Mouse (Mus musculus): ENCODE results near the gene Tead1. TPM values are rescaled to one million over a fixed set of nuclear protein-coding genes. Genes with fewer than 3 reads are reported as not detected.

Tead1 gene
- total and polyA plus RNA-seq, 2 experiments from 2014 or later, result 20.8 to 63.9 TPM

DNA sequence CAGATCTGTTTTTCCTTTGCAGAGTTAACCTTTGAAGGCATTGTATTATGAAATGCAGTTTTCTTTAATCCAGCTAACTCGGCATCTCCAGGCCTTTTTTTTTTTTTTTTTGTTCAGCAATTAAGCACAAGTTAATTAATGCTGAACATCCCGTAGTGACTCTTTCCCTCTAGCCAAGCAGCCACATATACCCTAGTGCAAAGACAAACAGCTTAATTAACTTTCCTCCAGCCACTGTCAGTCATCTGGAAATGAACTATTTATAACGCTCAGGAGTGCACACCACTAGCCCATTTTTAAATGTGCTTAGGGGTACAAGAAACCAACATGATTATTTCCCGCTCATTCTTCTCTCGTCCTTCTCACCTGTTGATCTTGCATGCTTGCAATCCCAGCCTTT is 136.9 kb downstream of the Tead1 start:
- Histone ChIP-seq H3K36me3 (replicated peaks; ENCODE audit: control insufficient read depth, insufficient read depth, low read length) (no peaks in the 10 kb centered on the region), H3K4me1 (ENCODE audit: control insufficient read depth, insufficient read depth) (peaks cover 9% of the 10 kb centered on the region), H3K27ac (ENCODE audit: low read depth) (no peak overlapping the region), H3K4me3 (ENCODE audit: low read depth, low read length) (no peak overlapping the region), H3K9ac (replicated peaks; ENCODE audit: low read depth, low read length) (no peak overlapping the region), H3K27me3 (ENCODE audit: control insufficient read depth, insufficient read depth, low read length) (no peaks in the 10 kb centered on the region), H3K4me2 (ENCODE audit: low read depth, low read length) (no peak overlapping the region), H3K9me3 (replicated peaks; ENCODE audit: control insufficient read depth, low read length) (no peaks in the 10 kb centered on the region)
- WGBS, result 52% methylated on average over 5 of the region's 5 CpGs
- DNase-seq (ENCODE audit: low spot score), result no peak
- TF ChIP-seq EP300 (IDR thresholded peaks at IDR 0.05; ENCODE audit: low read depth), result no peak
- TF ChIP-seq CTCF (IDR thresholded peaks at IDR 0.05; ENCODE audit: low read depth), result no peak
- no peak for ATAC-seq (ENCODE audit: insufficient read depth, low read depth)

GRCm38 (mm10) chr7:112819833-112820232 is 140.7 kb downstream of the Tead1 start:
- Histone ChIP-seq H3K9me3 (replicated peaks; ENCODE audit: control insufficient read depth, low read length) (no peaks in the 10 kb centered on the region), H3K4me3 (ENCODE audit: low read depth, low read length) (no peak overlapping the region), H3K27me3 (ENCODE audit: control insufficient read depth, insufficient read depth, low read length) (no peaks in the 10 kb centered on the region), H3K9ac (replicated peaks; ENCODE audit: low read depth, low read length) (no peak overlapping the region), H3K27ac (ENCODE audit: low read depth) (no peak overlapping the region), H3K4me2 (ENCODE audit: low read depth, low read length) (no peak overlapping the region), H3K4me1 (ENCODE audit: control insufficient read depth, insufficient read depth) (peaks cover 27% of the 10 kb centered on the region), H3K36me3 (replicated peaks; ENCODE audit: control insufficient read depth, insufficient read depth, low read length) (no peaks in the 10 kb centered on the region)
- DNase-seq (ENCODE audit: low spot score), result no peak
- TF ChIP-seq CTCF (IDR thresholded peaks at IDR 0.05; ENCODE audit: low read depth), result no peak
- TF ChIP-seq EP300 (IDR thresholded peaks at IDR 0.05; ENCODE audit: low read depth), result no peak
- 53% methylated on average over 4 of the region's 4 CpGs for WGBS
- ATAC-seq (ENCODE audit: insufficient read depth, low read depth), result no peak

DNA sequence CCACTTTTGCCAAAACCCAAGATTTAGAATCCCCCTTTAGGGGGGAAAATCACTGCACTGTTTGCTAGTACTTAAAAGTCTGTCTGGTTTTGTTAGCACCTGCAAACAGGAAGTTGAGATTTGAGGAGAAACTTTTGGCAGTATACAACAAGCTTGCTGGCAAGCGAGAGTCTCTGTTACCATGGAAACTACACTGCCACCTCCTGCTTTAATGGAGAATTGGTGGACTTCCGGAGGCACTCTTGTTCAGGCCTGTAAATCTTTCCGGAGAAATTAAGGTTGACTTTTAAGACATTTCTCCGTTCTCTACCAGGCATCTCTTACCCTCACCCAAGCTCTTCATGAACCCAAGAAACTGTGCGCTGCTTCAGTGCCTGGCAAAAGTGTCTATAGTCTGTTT is 143.8 kb downstream of the Tead1 start:
- TF ChIP-seq EP300 (IDR thresholded peaks at IDR 0.05; ENCODE audit: low read depth), result no peak
- no peak for TF ChIP-seq CTCF (IDR thresholded peaks at IDR 0.05; ENCODE audit: low read depth)
- Histone ChIP-seq H3K4me2 (ENCODE audit: low read depth, low read length) (peak overlapping the region; percentile 30), H3K9ac (replicated peaks; ENCODE audit: low read depth, low read length) (no peak overlapping the region), H3K9me3 (replicated peaks; ENCODE audit: control insufficient read depth, low read length) (no peaks in the 10 kb centered on the region), H3K27me3 (ENCODE audit: control insufficient read depth, insufficient read depth, low read length) (no peaks in the 10 kb centered on the region), H3K4me1 (ENCODE audit: control insufficient read depth, insufficient read depth) (peaks cover 54% of the 10 kb centered on the region), H3K4me3 (ENCODE audit: low read depth, low read length) (no peak overlapping the region), H3K36me3 (replicated peaks; ENCODE audit: control insufficient read depth, insufficient read depth, low read length) (no peaks in the 10 kb centered on the region), H3K27ac (ENCODE audit: low read depth) (peak overlapping the region; percentile 66)
- no peak for ATAC-seq (ENCODE audit: insufficient read depth, low read depth)
- no peak for DNase-seq (ENCODE audit: low spot score)
- WGBS, result 32% methylated on average over 5 of the region's 5 CpGs

- Histone ChIP-seq H3K4me1 (ENCODE audit: control insufficient read depth, insufficient read depth) (peaks cover 60% of the 10 kb centered on the region), H3K36me3 (replicated peaks; ENCODE audit: control insufficient read depth, insufficient read depth, low read length) (no peaks in the 10 kb centered on the region), H3K27me3 (ENCODE audit: control insufficient read depth, insufficient read depth, low read length) (no peaks in the 10 kb centered on the region), H3K4me3 (ENCODE audit: low read depth, low read length) (no peak overlapping the region), H3K9ac (replicated peaks; ENCODE audit: low read depth, low read length) (no peak overlapping the region), H3K4me2 (ENCODE audit: low read depth, low read length) (peak overlapping the region; percentile 30), H3K27ac (ENCODE audit: low read depth) (peak overlapping the region; percentile 66), H3K9me3 (replicated peaks; ENCODE audit: control insufficient read depth, low read length) (no peaks in the 10 kb centered on the region)
- DNase-seq (ENCODE audit: low spot score), result peak; percentile 86
- WGBS, result 8% methylated on average over 5 of the region's 5 CpGs
- TF ChIP-seq EP300 (IDR thresholded peaks at IDR 0.05; ENCODE audit: low read depth) (no peak), CTCF (IDR thresholded peaks at IDR 0.05; ENCODE audit: low read depth) (no peak)
- peak; percentile 80 for ATAC-seq (ENCODE audit: insufficient read depth, low read depth)
Measured at GRCm38 (mm10) chr7:112823621-112824020, 144.5 kb downstream of the Tead1 start.

- Histone ChIP-seq H3K4me2 (ENCODE audit: low read depth, low read length) (peak overlapping the region; percentile 32), H3K27me3 (ENCODE audit: control insufficient read depth, insufficient read depth, low read length) (no peaks in the 10 kb centered on the region), H3K9ac (replicated peaks; ENCODE audit: low read depth, low read length) (no peak overlapping the region), H3K4me1 (ENCODE audit: control insufficient read depth, insufficient read depth) (peaks cover 50% of the 10 kb centered on the region), H3K4me3 (ENCODE audit: low read depth, low read length) (no peak overlapping the region), H3K27ac (ENCODE audit: low read depth) (peak overlapping the region; percentile 92), H3K36me3 (replicated peaks; ENCODE audit: control insufficient read depth, insufficient read depth, low read length) (no peaks in the 10 kb centered on the region), H3K9me3 (replicated peaks; ENCODE audit: control insufficient read depth, low read length) (no peaks in the 10 kb centered on the region)
- DNase-seq (ENCODE audit: low spot score) (no peak), ATAC-seq (ENCODE audit: insufficient read depth, low read depth) (no peak)
- no peak for TF ChIP-seq CTCF (IDR thresholded peaks at IDR 0.05; ENCODE audit: low read depth)
- 17% methylated on average over 11 of the region's 11 CpGs for WGBS
Measured at GRCm38 (mm10) chr7:112825339-112825781, 146.2 kb downstream of the Tead1 start.
